Mouse (Mus musculus) lung, embryonic 14.5 days (tissue): ENCODE measurements around the gene Slf2. TPM values are rescaled to one million over a fixed set of nuclear protein-coding genes. Genes with fewer than 3 reads are reported as not detected.

Experiments used
- ATAC-seq: fragments of 200-750 bp; cut with Nextera tagmentation; 2 replicates; pipeline ENCODE4 v1.8.0; 2017; ENCODE audit warnings: mild to moderate bottlenecking, moderate TSS enrichment, moderate library complexity; ENCODE audit not compliant: insufficient read depth
- DNase-seq: peaks from one replicate; pipeline ENCODE4 v3.0.0-alpha.2; 2015
- H3K27ac ChIP-seq: fragments of 300-500 bp; sonication (generic); 2 replicates; pipeline ENCODE4 v1.5.1; 2014; ENCODE audit warnings: low read depth, mild to moderate bottlenecking, moderate library complexity
- H3K27me3 ChIP-seq: fragments of 300-500 bp; sonication (generic); 2 replicates; pipeline ENCODE4 v1.6.1; 2014; ENCODE audit warnings: low read length, control low read depth; ENCODE audit not compliant: insufficient read depth
- H3K36me3 ChIP-seq: fragments of 300-500 bp; sonication (generic); 2 replicates; pipeline ENCODE4 v1.6.1; 2014; ENCODE audit warnings: control low read depth; ENCODE audit not compliant: insufficient read depth
- H3K4me1 ChIP-seq: fragments of 300-500 bp; sonication (generic); 2 replicates; pipeline ENCODE4 v1.6.1; 2014; ENCODE audit warnings: antibody characterized with exemption, control low read depth; ENCODE audit not compliant: insufficient read depth
- H3K4me2 ChIP-seq: fragments of 300-500 bp; sonication (generic); 2 replicates; pipeline ENCODE4 v1.6.1; 2014; ENCODE audit warnings: mild to moderate bottlenecking
- H3K4me3 ChIP-seq: fragments of 300-500 bp; sonication (generic); 2 replicates; pipeline ENCODE4 v1.5.1; 2014; ENCODE audit warnings: low read depth, low read length
- H3K9ac ChIP-seq: fragments of 300-500 bp; sonication (generic); 2 replicates; pipeline ENCODE4 v1.6.1; 2014
- H3K9me3 ChIP-seq: fragments of 300-500 bp; sonication (generic); 2 replicates; pipeline ENCODE4 v1.6.1; 2016; ENCODE audit warnings: low read depth, low read length, control low read depth
- CTCF ChIP-seq: IDR thresholded peaks from 2 replicates; pipeline ENCODE4 v1.5.1; 2016; ENCODE audit warnings: antibody characterized with exemption, low read depth
- WGBS: fragments of 180-500 bp; shearing (Covaris S2); extraction: QIAGEN DNeasy Blood & Tissue Kit; methylation state at CpG from one replicate; pipeline ENCODE4 v1.1.7; 2014; 5-methylcytosine and 5-hydroxymethylcytosine counted together
- polyA plus RNA-seq: library from polyadenylated mRNA; unstranded; fragments of >200 nt; fragmentation: Nextera tagmentation; extraction: Ambion mirVana; gene quantifications from 2 replicates; pipeline ENCODE4 v1.2.1, GENCODE M21; 2014

Gene Slf2
- polyA plus RNA-seq, 1 experiment from 2014 or later, result 43.9 TPM

GRCm38 (mm10) chr19:44924699-44925098 lies 6.3 kb upstream of the Slf2 start:
- WGBS, result 42% methylated on average over 5 of the region's 5 CpGs
- Histone ChIP-seq H3K4me3 (no peak overlapping the region), H3K9me3 (no peaks in the 10 kb centered on the region), H3K27me3 (no peaks in the 10 kb centered on the region), H3K4me2 (no peak overlapping the region), H3K27ac (no peak overlapping the region), H3K9ac (no peak overlapping the region), H3K36me3 (no peaks in the 10 kb centered on the region), H3K4me1 (no peaks in the 10 kb centered on the region)
- no peak for DNase-seq
- ATAC-seq, result no peak
- no peak for TF ChIP-seq CTCF

GRCm38 (mm10) chr19:44926781-44927180 lies 4.2 kb upstream of the Slf2 start:
- WGBS, result 68% methylated on average over 6 of the region's 6 CpGs

GRCm38 (mm10) chr19:44927250-44927649 lies 3.7 kb upstream of the Slf2 start:
- TF ChIP-seq CTCF, result no peak
- ATAC-seq (no peak), DNase-seq (no peak)
- WGBS, result 49% methylated on average over 1 of the region's 1 CpGs
- Histone ChIP-seq H3K27me3 (no peaks in the 10 kb centered on the region), H3K4me3 (no peak overlapping the region), H3K9me3 (no peaks in the 10 kb centered on the region), H3K4me1 (0 out of 2 replicates have a peak, but pooled peaks cover 3% of the 10 kb centered on the region), H3K9ac (no peak overlapping the region), H3K4me2 (no peak overlapping the region), H3K27ac (no peak overlapping the region), H3K36me3 (no peaks in the 10 kb centered on the region)

More at GRCm38 (mm10) chr19:44926781-44927180, 4.2 kb upstream of the Slf2 start:
- Histone ChIP-seq H3K4me1 (0 out of 2 replicates have a peak, but pooled peaks cover 3% of the 10 kb centered on the region), H3K27me3 (no peaks in the 10 kb centered on the region), H3K4me2 (no peak overlapping the region), H3K9ac (no peak overlapping the region), H3K36me3 (no peaks in the 10 kb centered on the region), H3K4me3 (no peak overlapping the region), H3K27ac (no peak overlapping the region), H3K9me3 (no peaks in the 10 kb centered on the region)
- no peak for TF ChIP-seq CTCF
- ATAC-seq, result no peak
- no peak for DNase-seq

- no peak for TF ChIP-seq CTCF
- Histone ChIP-seq H3K4me1 (0 out of 2 replicates have a peak, but pooled peaks cover 3% of the 10 kb centered on the region), H3K36me3 (no peaks in the 10 kb centered on the region), H3K4me3 (no peak overlapping the region), H3K27ac (no peak overlapping the region), H3K4me2 (no peak overlapping the region), H3K27me3 (no peaks in the 10 kb centered on the region), H3K9ac (no peak overlapping the region), H3K9me3 (no peaks in the 10 kb centered on the region)
- 58% methylated on average over 8 of the region's 8 CpGs for WGBS
- DNase-seq (no peak), ATAC-seq (no peak)
Observed at GRCm38 (mm10) chr19:44928185-44928584, 2.8 kb upstream of the Slf2 start.

- Histone ChIP-seq H3K4me2 (no peak overlapping the region), H3K4me3 (no peak overlapping the region), H3K4me1 (0 out of 2 replicates have a peak, but pooled peaks cover 3% of the 10 kb centered on the region), H3K27me3 (no peaks in the 10 kb centered on the region), H3K27ac (no peak overlapping the region), H3K9me3 (no peaks in the 10 kb centered on the region), H3K36me3 (peaks cover under 1% of the 10 kb centered on the region; the same call in 1 of the 2 replicates), H3K9ac (no peak overlapping the region)
- no peak for ATAC-seq
- 26% methylated on average over 3 of the region's 3 CpGs for WGBS
- no peak for TF ChIP-seq CTCF
- no peak for DNase-seq
Observed at GRCm38 (mm10) chr19:44929251-44929650, 1.7 kb upstream of the Slf2 start.

GRCm38 (mm10) chr19:44929663-44930062 lies 1.3 kb upstream of the Slf2 start:
- no peak for TF ChIP-seq CTCF

GRCm38 (mm10) chr19:44930122-44930521 lies 829 bp upstream of the Slf2 start:
- Histone ChIP-seq H3K36me3 (peaks cover 7% of the 10 kb centered on the region), H3K9ac (peak overlapping the region; percentile 54), H3K27me3 (no peaks in the 10 kb centered on the region), H3K4me2 (peak overlapping the region; percentile 85), H3K4me1 (0 out of 2 replicates have a peak, but pooled peaks cover 3% of the 10 kb centered on the region), H3K9me3 (no peaks in the 10 kb centered on the region), H3K27ac (peak overlapping the region; percentile 79; the same call in 1 of the 2 replicates), H3K4me3 (peak overlapping the region; percentile 95)
- ATAC-seq (no peak), DNase-seq (no peak)
- TF ChIP-seq CTCF, result no peak
- WGBS, result 26% methylated on average over 2 of the region's 2 CpGs

More at GRCm38 (mm10) chr19:44929663-44930062, 1.3 kb upstream of the Slf2 start:
- DNase-seq, result no peak
- no peak overlapping the region for H3K27ac ChIP-seq
- no peaks in the 10 kb centered on the region for H3K9me3 ChIP-seq
- H3K27me3 ChIP-seq, result no peaks in the 10 kb centered on the region
- no peak overlapping the region; the same call in 1 of the 2 replicates for H3K4me2 ChIP-seq
- H3K4me1 ChIP-seq, result 0 out of 2 replicates have a peak, but pooled peaks cover 3% of the 10 kb centered on the region
- peaks cover 3% of the 10 kb centered on the region; the same call in 1 of the 2 replicates for H3K36me3 ChIP-seq
- WGBS, result 45% methylated on average over 10 of the region's 10 CpGs
- H3K9ac ChIP-seq, result no peak overlapping the region
- ATAC-seq, result no peak
- H3K4me3 ChIP-seq, result no peak overlapping the region
